Comparison of ENCODE assay signal across 20 mouse cellular contexts in the genomic region with DNA sequence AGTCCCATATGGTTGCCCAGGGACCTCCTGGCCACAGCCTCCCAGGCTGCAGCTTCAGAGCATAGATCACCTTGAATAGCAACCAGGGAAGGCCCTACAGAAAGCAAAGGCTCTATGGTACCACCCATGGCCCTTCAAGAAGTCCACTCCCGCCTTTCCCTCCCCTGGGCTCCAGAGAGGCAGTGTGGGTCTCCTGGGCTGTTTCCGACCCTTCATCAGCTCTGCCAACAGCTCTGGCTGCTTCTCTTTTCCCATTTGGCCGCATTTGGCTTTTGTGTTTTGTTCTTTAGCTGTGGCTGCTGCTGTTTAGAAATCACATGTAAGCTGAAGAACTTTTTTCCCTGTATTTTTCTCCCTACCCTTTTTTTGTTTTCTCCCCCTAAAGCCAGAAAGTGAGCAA.
DNase-seq lines count a peak whose midpoint lies in the region; TF ChIP-seq lines count a peak whose summit lies in the region.
"Had no signal": no experiment of that assay in that cellular context is flagged by ENCODE, and none has a peak within 500 bp of the region (broad histone marks: within the 10 kb centered on the region; RNA-seq: fewer than 3 reads in every experiment).

No protein-coding gene starts in this region.

- H3K4me3 ChIP-seq in layer of hippocampus, adult 2 months: no peak overlapping the region
- H3K4me3 ChIP-seq: embryonic facial prominence, embryonic 12.5 days; embryonic facial prominence, embryonic 15.5 days; gastrocnemius, adult 2 months; heart, embryonic 15.5 days; hindbrain, embryonic 15.5 days; intestine, embryonic 15.5 days had no signal

- peak; percentile 28 for DNase-seq in cerebellum, adult 11-12 months
- no peak for DNase-seq in cerebellum, adult 18-20 months
- no peak for DNase-seq in layer of hippocampus, adult 2 months (ENCODE audit: low spot score in 2 of 2)
- no peak for DNase-seq in layer of hippocampus, postnatal 25 days (ENCODE audit: extremely low spot score in 1 of 2, low spot score in 1 of 2)
- DNase-seq in lung, postnatal 14 days: peak; percentile 24
- DNase-seq in lung, postnatal 4 days: no peak
- DNase-seq: adrenal gland, postnatal 25 days; cerebellum, adult 2 months; cerebellum, adult 9-11 months; forebrain, postnatal 0 days; gastrocnemius, adult 2 months; gastrocnemius, postnatal 14 days; heart, adult 11 months; heart, postnatal 10 days; heart, postnatal 36 days had no signal

- no peak for TF ChIP-seq CTCF in layer of hippocampus, adult 2 months (conservative IDR thresholded peaks at IDR 0.05)

- H3K27ac ChIP-seq in layer of hippocampus, adult 2 months: peak overlapping the region; percentile 63
- H3K27ac ChIP-seq: embryonic facial prominence, embryonic 12.5 days; embryonic facial prominence, embryonic 15.5 days; gastrocnemius, adult 2 months; heart, embryonic 15.5 days; hindbrain, embryonic 15.5 days; intestine, embryonic 15.5 days had no signal

Comparison
In these comparisons a context has a peak if more than half of its experiments do, and no peak if none do; other contexts are left out.
1. DNase-seq: peak in cerebellum, adult 11-12 months (single experiment) and lung, postnatal 14 days (single experiment); none in cerebellum, adult 18-20 months (0 of 2), layer of hippocampus, adult 2 months (0 of 2), layer of hippocampus, postnatal 25 days (0 of 2) and lung, postnatal 4 days (0 of 2).